In genomic region chr19:43675525-43676400, GRCm38 (mm10) we compare ENCODE assay signal across 8 mouse cellular contexts. TPM values are rescaled to one million over a fixed set of nuclear protein-coding genes. Genes with fewer than 3 reads are reported as not detected.
DNase-seq lines count a peak whose midpoint lies in the region; ATAC-seq and TF ChIP-seq lines count a peak whose summit lies in the region.

No protein-coding gene starts in this region.

- TF ChIP-seq CTCF in intestine, postnatal 0 days (IDR thresholded peaks at IDR 0.05; ENCODE audit: low read depth) = no peak
- TF ChIP-seq CTCF in spleen, adult 2 months (IDR thresholded peaks at IDR 0.05; ENCODE audit: extremely low read depth, insufficient read depth, insufficient read length, insufficient replicate concordance) = no peak

- DNase-seq in layer of hippocampus, postnatal 25 days (ENCODE audit: extremely low spot score in 1 of 2, low spot score in 1 of 2) = peak; percentile 24 to 25
- DNase-seq in layer of hippocampus, postnatal 36 days = no peak
- DNase-seq in T-cell, adult 2 months (ENCODE audit: low spot score) = peak; percentile 40
- DNase-seq in lung, postnatal 10 days = peak; percentile 41
- DNase-seq in spleen, adult 2 months (ENCODE audit: low read depth in 1 of 2, low spot score in 2 of 2) = peak in 1 of 2 experiments; percentile 52
- no peak for DNase-seq in cerebellum, adult 11 months

- H3K9me3 ChIP-seq in intestine, postnatal 0 days (ENCODE audit: control insufficient read depth) = no peaks in the 10 kb centered on the region

- peak overlapping the region; percentile 88 for H3K4me3 ChIP-seq in intestine, postnatal 0 days (ENCODE audit: low read depth, low read length)
- peak overlapping the region; percentile 70 for H3K4me3 ChIP-seq in spleen, adult 2 months (ENCODE audit: extremely low read depth, insufficient read depth, insufficient read length)

- ATAC-seq in erythroid progenitor cell, adult 5-6 weeks (replicated peaks; ENCODE audit: low FRiP score, poor library complexity, severe bottlenecking) = peak; percentile 26
- peak; percentile 3 for ATAC-seq in intestine, postnatal 0 days

- no peaks in the 10 kb centered on the region; the same call in 1 of the 2 replicates for H3K36me3 ChIP-seq in intestine, postnatal 0 days (ENCODE audit: control insufficient read depth, insufficient read depth)
- no peaks in the 10 kb centered on the region for H3K36me3 ChIP-seq in spleen, adult 2 months (ENCODE audit: control insufficient read depth, insufficient read depth, low read length)

- no peaks in the 10 kb centered on the region for H3K27me3 ChIP-seq in intestine, postnatal 0 days (replicated peaks; ENCODE audit: control insufficient read depth, insufficient read depth, low read length)
- no peaks in the 10 kb centered on the region for H3K27me3 ChIP-seq in spleen, adult 2 months (ENCODE audit: control insufficient read depth, insufficient read depth, low read length)

- peak overlapping the region; percentile 86 for H3K4me2 ChIP-seq in intestine, postnatal 0 days (replicated peaks; ENCODE audit: low read depth)

- WGBS in intestine, postnatal 0 days = 1% methylated on average over 43 of the region's 43 CpGs
- WGBS in spleen, adult 2 months = 1% methylated on average over 43 of the region's 43 CpGs

- peaks cover 14% of the 10 kb centered on the region for H3K4me1 ChIP-seq in intestine, postnatal 0 days (replicated peaks; ENCODE audit: control insufficient read depth, insufficient read depth, low read length)
- H3K4me1 ChIP-seq in spleen, adult 2 months (ENCODE audit: control insufficient read depth, insufficient read depth, insufficient read length) = peaks cover 10% of the 10 kb centered on the region; the same call in 1 of the 2 replicates

- peak overlapping the region; percentile 58 for H3K9ac ChIP-seq in intestine, postnatal 0 days (ENCODE audit: low read depth, low read length)

- peak overlapping the region; percentile 93 for H3K27ac ChIP-seq in intestine, postnatal 0 days (ENCODE audit: low read depth, low read length)
- peak overlapping the region; percentile 91 for H3K27ac ChIP-seq in spleen, adult 2 months (ENCODE audit: insufficient read depth, low read length)

- TF ChIP-seq POLR2A in spleen, adult 2 months (IDR thresholded peaks at IDR 0.05; ENCODE audit: low read depth, low read length) = no peak; the same call in 1 of the 2 replicates

RNA-seq across cellular contexts. Expression of gene Slc25a28, which starts 1.1 kb away (rescaled TPM):
- 10 to 100 TPM; 38.4 to 44.5 TPM for total RNA-seq in layer of hippocampus, postnatal 25 days (2021)
- 10 to 100 TPM; 43.3 to 43.6 TPM for total RNA-seq in layer of hippocampus, postnatal 36 days (2021)
- total RNA-seq in erythroid progenitor cell, adult 5-6 weeks (2015; ENCODE audit: low replicate concordance) = 16.3 and 25.9 TPM in 2 replicates
- 8.5 and 17.5 TPM in 2 replicates for total RNA-seq in erythroid progenitor cell, adult 5-6 weeks (2017; ENCODE audit: low replicate concordance)
- polyA plus RNA-seq in intestine, postnatal 0 days (2015; fragmentation: Nextera tagmentation; extraction: Ambion mirVana) = 20.6 and 20.7 TPM in 2 replicates
- polyA plus RNA-seq in spleen, adult 2 months (2012; rRNA removed) = 56.4 and 76.9 TPM in 2 replicates

RNA-seq across cellular contexts. Expression of gene Entpd7, which starts 13.7 kb away (rescaled TPM):
- total RNA-seq in layer of hippocampus, postnatal 25 days (2021) = 10 to 100 TPM; 18.3 to 21.5 TPM
- 10 to 100 TPM; 20.1 to 21.6 TPM for total RNA-seq in layer of hippocampus, postnatal 36 days (2021)
- total RNA-seq in erythroid progenitor cell, adult 5-6 weeks (2015; ENCODE audit: low replicate concordance) = 3.8 and 5.4 TPM in 2 replicates
- 0.38 and 1.5 TPM in 2 replicates for total RNA-seq in erythroid progenitor cell, adult 5-6 weeks (2017; ENCODE audit: low replicate concordance)
- polyA plus RNA-seq in intestine, postnatal 0 days (2015; fragmentation: Nextera tagmentation; extraction: Ambion mirVana) = 61.5 and 65.2 TPM in 2 replicates
- polyA plus RNA-seq in spleen, adult 2 months (2012; rRNA removed) = 3.5 and 4.6 TPM in 2 replicates

Comparison
In these comparisons a context has a peak if more than half of its experiments do, and no peak if none do; other contexts are left out.
1. DNase-seq: peak in layer of hippocampus, postnatal 25 days (2 of 2), T-cell, adult 2 months (single experiment) and lung, postnatal 10 days (single experiment); none in layer of hippocampus, postnatal 36 days (0 of 2) and cerebellum, adult 11 months (single experiment).